Mouse (Mus musculus): ENCODE measurements around the gene Lemd1.

GRCm38 (mm10) chr1:132144837-132145236 lies 46.4 kb upstream of the Lemd1 start:
- TF ChIP-seq CTCF (IDR thresholded peaks at IDR 0.05) (no peak), EP300 (IDR thresholded peaks at IDR 0.05) (no peak)

Data from lung, postnatal 0 days (tissue).